Mouse (Mus musculus): Measurements from ENCODE around the gene Wdr63.

DNA sequence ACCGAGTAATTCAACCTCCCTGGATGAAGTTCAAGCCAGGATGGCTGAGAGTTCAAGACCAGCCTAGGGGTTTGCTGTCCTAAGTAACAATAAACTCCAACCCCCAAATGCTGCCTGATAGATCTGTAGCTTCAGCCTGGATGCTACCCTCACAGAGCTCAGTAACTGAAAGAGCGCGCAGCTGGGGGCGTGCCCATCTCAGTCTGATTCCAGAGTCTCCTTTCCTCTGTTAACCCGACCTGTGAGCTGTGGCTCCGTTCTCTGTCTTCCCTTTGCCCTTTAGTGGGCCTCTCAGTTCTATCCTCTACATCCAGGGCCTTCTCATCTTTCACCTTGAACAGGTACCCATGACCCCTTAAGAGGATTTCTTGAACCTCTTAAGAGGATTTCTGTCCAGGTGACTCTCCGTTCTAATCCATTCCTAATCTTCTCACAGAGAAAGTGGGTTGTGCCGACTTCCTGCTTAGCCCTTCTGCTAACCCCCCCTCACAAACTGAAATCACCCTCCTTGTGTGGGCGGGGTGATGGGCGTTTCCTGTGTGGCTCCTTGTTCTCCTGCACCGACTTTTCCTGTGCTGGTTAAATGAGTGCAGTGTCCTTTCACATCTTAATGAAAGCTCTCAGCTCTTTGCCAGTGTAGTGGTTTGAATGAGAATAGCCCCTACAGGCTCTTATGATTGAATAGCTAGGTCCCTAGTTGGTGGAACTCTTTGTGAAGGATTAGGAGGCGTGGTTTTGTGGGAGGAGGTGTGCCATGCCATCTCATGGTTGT, 68.6 kb downstream of the Wdr63 start:
- TF ChIP-seq POLR2A (IDR thresholded peaks at IDR 0.05; ENCODE audit: borderline replicate concordance, low read depth, low read length), result no peak
- TF ChIP-seq CTCF (IDR thresholded peaks at IDR 0.05; ENCODE audit: low read depth, low read length), result no peak
